In the genomic region with DNA sequence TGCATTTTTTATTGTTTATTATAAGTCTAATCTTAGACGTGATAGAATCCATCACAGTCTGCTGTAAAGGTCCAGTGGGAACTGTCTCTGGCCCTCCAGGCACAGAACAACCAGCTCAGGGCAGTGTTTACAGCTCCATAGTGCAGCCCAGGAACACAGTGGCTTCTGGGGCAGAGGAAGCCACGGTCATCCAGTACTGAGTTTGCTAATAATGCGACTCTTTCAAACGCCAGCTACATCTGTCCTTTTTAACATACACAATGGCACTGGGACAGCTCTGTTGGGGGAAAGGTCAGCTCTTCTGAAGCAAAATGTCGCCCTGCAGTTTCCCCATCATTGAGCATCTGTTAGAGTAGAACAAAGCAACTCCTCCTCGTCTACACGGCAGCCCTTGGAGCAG, we compare ENCODE assay signal across 36 mouse cellular contexts. TPM values are rescaled to one million over a fixed set of nuclear protein-coding genes. Genes with fewer than 3 reads are reported as not detected.
DNase-seq lines count a peak whose midpoint lies in the region; ATAC-seq lines count a peak whose summit lies in the region.
"Had no signal": no experiment of that assay in that cellular context is flagged by ENCODE, and none has a peak within 500 bp of the region (broad histone marks: within the 10 kb centered on the region; RNA-seq: fewer than 3 reads in every experiment).

No protein-coding gene starts in this region.

- H3K4me3 ChIP-seq in heart, embryonic 10.5 days = no peak overlapping the region
- no peak overlapping the region for H3K4me3 ChIP-seq in kidney, embryonic 16.5 days (ENCODE audit: low read length)
- no peak overlapping the region for H3K4me3 ChIP-seq in neural tube, embryonic 15.5 days (replicated peaks)
- no peak overlapping the region for H3K4me3 ChIP-seq in neural tube, embryonic 11.5 days (ENCODE audit: low read depth, low read length)
- H3K4me3 ChIP-seq: erythroblast, embryonic 14.5 days; hindbrain, embryonic 15.5 days; limb, embryonic 10.5 days; limb, embryonic 15.5 days; megakaryocyte, embryonic 14.5 days; myocyte had no signal

- no peak overlapping the region for H3K27ac ChIP-seq in heart, embryonic 10.5 days
- peak overlapping the region; percentile 36; the same call in 1 of the 2 replicates for H3K27ac ChIP-seq in kidney, embryonic 16.5 days (ENCODE audit: low read length)
- H3K27ac ChIP-seq in neural tube, embryonic 15.5 days (replicated peaks) = no peak overlapping the region
- no peak overlapping the region for H3K27ac ChIP-seq in neural tube, embryonic 11.5 days (ENCODE audit: low read depth, low read length)
- H3K27ac ChIP-seq: hindbrain, embryonic 15.5 days; kidney, postnatal 0 days; limb, embryonic 10.5 days; limb, embryonic 15.5 days; liver, embryonic 14.5 days; stomach, postnatal 0 days had no signal

- H3K9me3 ChIP-seq in heart, embryonic 10.5 days = no peaks in the 10 kb centered on the region
- no peaks in the 10 kb centered on the region for H3K9me3 ChIP-seq in kidney, embryonic 16.5 days (ENCODE audit: low read length)
- no peaks in the 10 kb centered on the region for H3K9me3 ChIP-seq in neural tube, embryonic 15.5 days (replicated peaks)
- no peaks in the 10 kb centered on the region for H3K9me3 ChIP-seq in neural tube, embryonic 11.5 days (ENCODE audit: control insufficient read depth, low read length)
- H3K9me3 ChIP-seq: G1E; hindbrain, embryonic 15.5 days; limb, embryonic 10.5 days; limb, embryonic 15.5 days; megakaryocyte, embryonic 14.5 days had no signal

- no peak for ATAC-seq in kidney, embryonic 16.5 days (ENCODE audit: low FRiP score, low TSS enrichment)
- no peak for ATAC-seq in neural tube, embryonic 15.5 days (ENCODE audit: low FRiP score)
- ATAC-seq in neural tube, embryonic 11.5 days (ENCODE audit: insufficient read depth, low FRiP score, low TSS enrichment) = peak; percentile 65
- ATAC-seq: forebrain, embryonic 16.5 days; midbrain, embryonic 16.5 days; Patski had no signal

- no peaks in the 10 kb centered on the region for H3K36me3 ChIP-seq in heart, embryonic 10.5 days
- H3K36me3 ChIP-seq in kidney, embryonic 16.5 days (ENCODE audit: insufficient read depth, low read length) = no peaks in the 10 kb centered on the region
- H3K36me3 ChIP-seq in neural tube, embryonic 15.5 days = no peaks in the 10 kb centered on the region
- no peaks in the 10 kb centered on the region for H3K36me3 ChIP-seq in neural tube, embryonic 11.5 days (ENCODE audit: control insufficient read depth, insufficient read depth, low read length)
- H3K36me3 ChIP-seq: G1E; hindbrain, embryonic 15.5 days; limb, embryonic 10.5 days; limb, embryonic 15.5 days had no signal

- H3K4me2 ChIP-seq in kidney, embryonic 16.5 days (replicated peaks; ENCODE audit: low read depth, low read length) = no peak overlapping the region
- H3K4me2 ChIP-seq in neural tube, embryonic 15.5 days = no peak overlapping the region
- no peak overlapping the region for H3K4me2 ChIP-seq in neural tube, embryonic 11.5 days (ENCODE audit: low read depth)
- H3K4me2 ChIP-seq: hindbrain, embryonic 15.5 days; limb, embryonic 15.5 days had no signal

- no peaks in the 10 kb centered on the region for H3K4me1 ChIP-seq in heart, embryonic 10.5 days
- peaks cover 21% of the 10 kb centered on the region for H3K4me1 ChIP-seq in kidney, embryonic 16.5 days (ENCODE audit: insufficient read depth, low read length)
- H3K4me1 ChIP-seq in neural tube, embryonic 15.5 days = no peaks in the 10 kb centered on the region
- peaks cover 5% of the 10 kb centered on the region; the same call in 1 of the 2 replicates for H3K4me1 ChIP-seq in neural tube, embryonic 11.5 days (ENCODE audit: control insufficient read depth, insufficient read depth, low read length)
- H3K4me1 ChIP-seq: hindbrain, embryonic 15.5 days; limb, embryonic 10.5 days; limb, embryonic 15.5 days; megakaryocyte, embryonic 14.5 days had no signal

- H3K9ac ChIP-seq in kidney, embryonic 16.5 days (replicated peaks; ENCODE audit: low read length) = no peak overlapping the region
- no peak overlapping the region for H3K9ac ChIP-seq in neural tube, embryonic 15.5 days (replicated peaks)
- H3K9ac ChIP-seq in neural tube, embryonic 11.5 days (ENCODE audit: low read length) = no peak overlapping the region
- H3K9ac ChIP-seq: hindbrain, embryonic 15.5 days; limb, embryonic 15.5 days; liver, embryonic 14.5 days had no signal

- peak; percentile 49 for DNase-seq in heart, adult 11 months
- DNase-seq in heart, embryonic 10.5 days (ENCODE audit: low spot score) = no peak
- no peak for DNase-seq in kidney, postnatal 36 days
- DNase-seq in neural tube, embryonic 10.5 days (ENCODE audit: extremely low spot score, low spot score) = peak; percentile 28
- DNase-seq in neural tube, embryonic 11.5 days (ENCODE audit: low spot score) = peak; percentile 31
- DNase-seq in adipocyte (ENCODE audit: low spot score) = no peak
- DNase-seq: adrenal gland, postnatal 14 days; cerebellum, adult 11-12 months; cerebellum, adult 9-11 months; heart, postnatal 14 days; kidney, adult 18-20 months; layer of hippocampus, adult 9-11 months; lung, adult 2 months; lung, postnatal 4 days; right cerebral cortex, postnatal 4 days; thymus, adult 18-20 months; thymus, postnatal 36 days had no signal

- H3K27me3 ChIP-seq in heart, embryonic 10.5 days (ENCODE audit: insufficient read depth, poor library complexity, severe bottlenecking) = no peaks in the 10 kb centered on the region
- no peaks in the 10 kb centered on the region for H3K27me3 ChIP-seq in kidney, embryonic 16.5 days (ENCODE audit: insufficient read depth, low read length)
- H3K27me3 ChIP-seq in neural tube, embryonic 15.5 days (replicated peaks) = no peaks in the 10 kb centered on the region
- no peaks in the 10 kb centered on the region for H3K27me3 ChIP-seq in neural tube, embryonic 11.5 days (ENCODE audit: control insufficient read depth, insufficient read depth, low read length)
- H3K27me3 ChIP-seq: hindbrain, embryonic 15.5 days; limb, embryonic 15.5 days; megakaryocyte, embryonic 14.5 days; Patski had no signal

- WGBS in heart, embryonic 10.5 days = 72% methylated on average over 7 of the region's 7 CpGs
- WGBS in kidney, embryonic 16.5 days = 34% methylated on average over 7 of the region's 7 CpGs
- 13% methylated on average over 7 of the region's 7 CpGs for WGBS in neural tube, embryonic 15.5 days
- WGBS in neural tube, embryonic 11.5 days = 32% methylated on average over 7 of the region's 7 CpGs

RNA-seq across cellular contexts. Expression of a gene that starts 45.7 kb away (rescaled TPM):
- polyA plus RNA-seq in heart, embryonic 10.5 days (2016; fragmentation: Nextera tagmentation; extraction: Ambion mirVana) = 0.10 TPM in 1 of 2 replicates, not detected in the other
- 2.2 and 3.9 TPM in 2 replicates for polyA plus RNA-seq in kidney, embryonic 16.5 days (2015; fragmentation: Nextera tagmentation; extraction: Ambion mirVana)
- polyA plus RNA-seq in neural tube, embryonic 15.5 days (2015; fragmentation: Nextera tagmentation; extraction: Ambion mirVana) = 0.22 TPM in 2 replicates
- 0.19 TPM in 1 of 2 replicates, not detected in the other for polyA plus RNA-seq in neural tube, embryonic 11.5 days (2014; fragmentation: Nextera tagmentation; extraction: Ambion mirVana)
- polyA plus RNA-seq: erythroblast, embryonic 14.5 days; forebrain, embryonic 11.5 days; G1E; heart, embryonic 14.5 days; intestine, embryonic 14.5 days; liver, embryonic 14.5 days; spleen, adult 2 months; stomach, postnatal 0 days had no signal

Comparison
In these comparisons a context has a peak if more than half of its experiments do, and no peak if none do; other contexts are left out.
1. DNase-seq: peak in heart, adult 11 months (single experiment), neural tube, embryonic 10.5 days (single experiment) and neural tube, embryonic 11.5 days (single experiment); none in heart, embryonic 10.5 days (single experiment), kidney, postnatal 36 days (0 of 2) and adipocyte (single experiment).